Mouse (Mus musculus): ENCODE results near the gene Lysmd3.
"Not testable (repeated sequence)": the region's sequence is repeated elsewhere in the genome, so short reads cannot be mapped to it uniquely, and the experiment has no call there.

Lysmd3 gene

DNA sequence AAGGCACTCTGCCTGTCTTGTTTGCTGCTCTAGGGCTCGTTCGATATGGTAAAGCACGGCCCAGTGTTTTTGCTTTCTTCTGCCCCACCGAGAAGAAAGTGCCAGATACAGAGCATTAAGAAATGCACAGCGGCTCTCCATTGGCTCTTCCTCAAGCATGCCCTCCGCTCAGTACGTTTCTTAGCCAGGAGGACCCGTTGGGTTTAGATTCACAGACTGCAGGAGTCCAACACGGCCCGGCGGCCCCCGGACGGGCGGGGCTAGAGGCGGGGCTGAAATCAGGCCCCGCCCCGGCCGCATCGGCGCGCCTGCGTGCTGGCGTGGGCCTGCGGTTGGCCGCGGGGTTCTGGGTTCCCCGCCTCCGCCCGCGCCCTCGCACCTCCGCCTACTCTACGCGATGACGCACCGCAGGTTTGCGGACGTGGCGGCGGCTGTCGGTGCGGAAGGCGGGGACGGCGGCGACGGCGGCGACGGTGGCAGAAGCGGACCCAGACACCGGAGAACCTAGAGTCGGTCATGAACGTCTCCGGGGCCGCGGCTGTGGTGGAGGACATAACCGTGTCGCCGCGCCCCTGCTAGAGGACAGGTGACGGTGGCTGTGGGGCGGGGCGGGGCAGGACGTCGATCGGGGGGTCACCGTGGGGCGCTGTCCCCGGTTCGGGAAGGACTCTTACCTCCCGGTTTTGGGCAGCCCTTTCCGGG is at the start of gene Lysmd3:
Gene Lysmd3 (plus strand): TSS at position 313 of the 702 bp plus-strand sequence.
- peak; percentile 93 for DNase-seq (ENCODE audit: low spot score)

DNA sequence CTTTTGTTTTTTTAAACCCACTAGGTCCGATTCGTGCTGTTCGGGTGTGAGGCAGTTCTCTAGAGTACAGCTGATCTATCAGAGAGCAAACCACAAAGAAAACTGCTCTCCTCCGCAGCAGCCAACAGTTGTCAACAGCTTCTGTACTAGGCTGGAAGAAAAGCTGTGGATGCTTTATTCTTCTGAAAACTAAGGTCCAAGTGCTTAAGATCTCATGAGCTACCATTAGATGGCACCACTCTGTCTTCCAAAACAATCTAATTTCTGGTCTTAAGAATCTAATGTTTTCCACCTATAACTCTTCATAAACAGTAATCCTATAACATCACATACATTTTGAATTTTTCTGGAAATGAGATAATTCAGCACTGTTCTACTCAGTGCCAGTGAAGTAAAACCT is 47.1 kb upstream of the Lysmd3 start:
- DNase-seq (ENCODE audit: low spot score): no peak

DNA sequence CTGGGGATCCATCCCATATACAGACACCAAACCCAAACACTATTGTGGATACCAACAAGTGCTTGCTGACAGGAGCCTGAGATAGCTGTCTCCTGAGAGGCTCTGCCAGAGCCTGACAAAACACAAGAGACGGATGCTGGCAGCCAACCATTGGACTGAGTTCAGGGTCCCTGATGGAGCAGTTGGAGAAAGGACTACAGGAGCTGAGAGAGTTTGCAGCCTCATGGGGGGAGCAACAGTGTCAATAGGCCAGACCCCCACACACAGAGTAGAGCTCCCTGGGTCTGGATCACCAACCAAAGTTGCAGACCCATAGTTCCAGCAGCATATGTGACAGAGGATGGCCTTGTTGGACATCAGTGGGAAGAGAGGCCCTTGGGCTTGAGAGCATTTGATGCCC is 29.6 kb upstream of the Lysmd3 start:
- DNase-seq (ENCODE audit: low spot score): not testable (repeated sequence)

DNA sequence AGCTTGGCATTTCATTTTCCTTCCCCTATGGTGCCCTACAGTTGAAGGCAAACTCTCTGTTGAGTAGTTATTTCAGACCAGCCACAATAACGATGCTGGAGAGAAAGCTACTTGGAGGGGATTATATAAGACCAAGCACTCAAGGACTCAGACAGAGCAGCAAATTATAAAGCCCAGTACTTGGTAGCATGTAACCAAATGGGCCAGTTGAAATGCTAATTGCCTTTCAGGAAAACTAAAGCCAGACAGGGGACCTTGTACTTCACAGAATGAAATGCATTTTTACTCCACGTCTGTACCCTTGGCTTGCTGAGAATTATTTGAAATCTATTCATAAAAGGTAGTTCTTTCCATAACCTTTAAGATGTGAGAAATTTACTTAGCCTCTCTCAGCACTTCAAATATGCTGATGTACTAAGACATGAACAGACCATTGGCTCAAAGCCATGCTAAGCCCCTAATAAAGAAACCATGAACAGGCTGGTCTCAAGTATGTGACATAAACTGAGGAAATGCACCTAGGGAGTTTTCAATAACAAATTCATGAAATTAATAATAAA is 28.8 kb upstream of the Lysmd3 start:
- no peak for DNase-seq (ENCODE audit: low spot score)

DNA sequence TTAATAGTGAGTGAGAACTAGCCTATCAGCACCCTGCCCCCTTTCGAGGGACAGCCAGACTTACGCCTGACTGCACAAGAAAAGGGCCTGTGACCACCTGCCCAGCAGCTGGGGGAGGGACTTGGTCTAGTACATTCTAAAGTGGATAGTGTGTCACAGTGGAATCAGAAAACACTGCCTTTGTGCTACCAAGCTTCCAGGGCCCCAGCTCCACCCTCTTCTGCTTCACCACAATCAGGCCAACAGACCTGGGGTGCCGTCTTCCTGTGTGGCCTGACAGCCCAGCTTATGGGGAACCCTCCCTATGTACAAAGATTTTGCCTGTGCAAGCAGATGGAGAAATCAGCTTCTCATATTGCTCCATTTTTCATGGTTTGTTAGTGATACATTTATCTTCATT is 28.1 kb upstream of the Lysmd3 start:
- no peak for DNase-seq (ENCODE audit: low spot score)

DNA sequence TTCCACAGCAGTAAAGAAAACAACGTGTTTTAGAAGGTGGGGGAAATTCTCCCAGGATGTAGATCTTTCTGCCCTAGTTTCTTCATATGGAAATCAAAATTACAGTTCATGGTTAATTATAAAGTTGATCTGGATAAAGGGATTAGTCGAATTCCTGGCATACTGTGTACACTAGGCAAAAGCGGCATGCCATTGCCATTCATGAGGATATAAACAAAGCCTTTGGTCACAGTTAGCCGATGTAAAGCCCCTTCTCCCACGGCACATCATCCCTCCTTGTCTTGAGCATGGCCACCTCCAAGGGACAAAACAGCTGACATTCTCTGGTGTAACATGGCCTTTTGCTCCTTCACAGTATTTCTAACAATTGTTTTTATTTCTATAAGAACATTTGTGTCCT is 26.9 kb upstream of the Lysmd3 start:
- no peak for DNase-seq (ENCODE audit: low spot score)

DNA sequence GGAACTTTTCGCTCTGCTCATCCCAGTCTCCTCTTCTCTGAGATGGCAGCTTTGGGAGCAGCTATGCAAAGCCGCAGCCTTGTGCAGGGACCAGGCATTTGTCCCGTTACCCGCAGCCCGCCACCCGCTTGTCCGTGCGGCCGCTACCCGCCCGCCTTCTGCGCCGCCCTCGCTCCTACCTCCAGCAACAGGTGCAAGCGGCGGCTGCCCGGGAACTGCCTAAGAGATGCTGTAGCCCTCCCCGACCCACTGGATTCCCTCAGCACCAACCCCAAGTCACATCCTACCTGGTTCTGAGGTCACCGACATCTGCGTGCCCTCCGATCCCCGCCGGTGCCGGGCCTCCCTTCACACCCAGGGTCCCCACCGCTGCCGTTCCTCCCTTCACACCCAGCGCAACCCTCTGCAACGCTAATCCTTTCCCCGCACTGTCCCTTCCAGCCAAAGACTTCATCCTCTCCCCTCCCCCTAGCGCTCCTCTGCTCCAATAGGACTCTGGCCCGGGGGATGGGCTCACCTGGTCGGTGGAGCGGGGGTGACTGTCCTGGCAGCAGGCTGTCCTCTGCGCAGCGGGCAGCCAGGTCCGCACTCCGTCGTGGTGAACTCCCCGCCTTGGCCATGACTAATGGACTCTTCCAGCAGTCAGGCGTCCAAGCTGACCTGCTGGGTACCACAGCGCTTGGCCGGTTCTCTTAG is 24.6 kb upstream of the Lysmd3 start, which contains the start of gene Adgrv1:
Gene Adgrv1 (minus strand): TSS at position 435 of the 696 bp plus-strand sequence.
- DNase-seq (ENCODE audit: low spot score): peak; percentile 82

DNA sequence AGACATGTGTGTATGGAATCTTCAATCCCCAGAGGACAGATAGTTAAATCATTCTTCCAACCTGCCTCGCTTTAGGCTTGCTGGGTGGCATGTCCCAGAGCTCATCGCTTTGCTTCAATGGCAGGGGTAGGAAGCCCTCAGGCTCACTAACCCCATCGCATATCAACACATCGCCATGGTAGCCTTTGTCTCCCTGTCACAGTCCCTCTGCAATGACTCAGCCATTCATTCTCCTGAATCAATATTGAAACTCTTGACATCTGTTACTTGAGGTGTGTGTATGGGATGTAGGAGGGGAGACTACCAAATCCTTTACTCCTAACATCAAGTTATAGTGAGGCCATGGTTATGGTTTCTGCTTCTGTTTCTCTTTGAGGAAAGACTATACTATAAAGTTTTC is 17.8 kb upstream of the Lysmd3 start:
- no peak for DNase-seq (ENCODE audit: low spot score)

DNA sequence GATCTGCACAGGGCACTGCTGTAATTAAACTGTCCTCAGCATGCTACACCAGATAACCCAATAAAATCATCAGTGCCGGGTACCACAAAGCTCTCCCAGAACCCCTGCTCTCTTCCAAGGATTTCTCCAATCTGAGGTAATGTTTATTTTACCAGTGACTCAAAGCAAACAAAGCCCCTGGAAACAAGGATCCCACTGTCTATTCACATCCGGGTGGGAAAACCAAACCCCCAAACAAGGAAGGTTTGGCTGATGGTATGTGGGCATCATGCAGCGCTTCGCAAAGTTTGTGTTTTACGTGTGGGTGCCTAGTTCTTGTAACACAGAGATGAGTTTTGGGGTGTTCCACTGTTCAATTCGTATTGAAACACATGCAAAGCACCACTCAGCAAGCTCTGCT is 16.6 kb upstream of the Lysmd3 start:
- no peak for DNase-seq (ENCODE audit: low spot score)

DNA sequence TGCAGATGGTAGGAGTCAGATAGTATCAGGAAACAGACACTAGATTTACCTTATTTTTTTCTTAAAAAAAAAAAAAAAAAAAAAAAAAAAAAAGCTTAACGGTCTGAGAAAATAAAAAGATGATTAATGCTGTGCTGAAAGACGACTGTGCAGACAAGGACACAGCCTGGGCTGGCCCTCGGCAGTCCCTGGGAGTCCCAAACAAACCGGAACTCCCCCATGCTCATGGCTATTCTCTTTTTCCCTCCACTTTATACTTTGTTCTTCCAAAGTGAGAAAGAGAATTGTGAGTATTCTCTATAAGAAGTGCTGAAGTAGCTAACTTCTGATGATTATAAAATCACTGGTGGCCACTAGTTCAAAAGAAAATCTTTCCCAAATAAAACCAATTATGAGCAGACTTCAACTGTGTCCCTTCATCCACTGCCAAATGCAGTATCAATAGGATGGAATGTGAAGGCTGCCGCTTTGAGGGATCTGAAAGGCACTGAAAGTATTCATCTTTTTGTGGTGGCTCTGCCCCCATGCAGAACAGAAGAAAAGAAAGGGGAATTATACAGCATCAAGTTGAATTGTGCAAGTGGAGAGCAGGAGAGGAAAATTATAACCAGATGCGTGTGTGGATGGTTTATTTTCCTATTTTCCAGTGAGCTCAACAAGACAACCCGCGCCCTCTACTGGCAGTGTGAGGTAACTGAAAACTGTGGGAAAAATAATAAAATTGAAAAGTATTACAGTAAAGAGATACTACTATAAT is 16.0 kb upstream of the Lysmd3 start:
- DNase-seq (ENCODE audit: low spot score): peak; percentile 22

DNA sequence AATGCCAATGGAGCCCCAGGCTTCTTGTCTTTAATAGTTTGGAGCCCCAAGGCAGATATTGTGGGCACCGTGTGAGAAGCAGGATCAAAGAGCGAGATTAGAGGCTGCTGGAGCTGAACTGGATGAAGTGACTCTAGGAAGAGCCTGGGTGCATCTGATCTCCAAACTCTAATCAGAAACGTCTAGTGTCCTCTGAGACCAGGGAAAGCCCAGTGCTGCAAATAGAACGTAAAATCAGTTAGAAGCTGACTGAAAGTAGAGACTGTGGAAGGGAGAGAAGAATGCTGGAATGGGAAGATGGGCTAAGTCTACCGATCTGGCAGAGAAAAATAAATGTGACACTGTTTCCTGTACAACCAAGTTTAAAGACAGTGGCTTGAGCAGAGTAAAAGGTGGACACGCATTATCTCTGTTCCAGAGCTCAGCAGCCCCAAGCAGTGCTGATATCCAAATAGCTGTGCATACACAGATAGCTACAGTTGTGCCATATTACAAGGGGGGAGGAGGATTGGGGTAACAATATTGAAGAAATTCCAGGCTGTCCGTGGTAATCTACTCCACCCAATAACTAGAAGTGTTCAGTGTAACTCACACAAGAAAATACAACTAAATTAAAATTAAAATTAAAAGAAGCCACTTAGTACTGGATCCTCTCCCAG is 14.8 kb upstream of the Lysmd3 start:
- no peak for DNase-seq (ENCODE audit: low spot score)

DNA sequence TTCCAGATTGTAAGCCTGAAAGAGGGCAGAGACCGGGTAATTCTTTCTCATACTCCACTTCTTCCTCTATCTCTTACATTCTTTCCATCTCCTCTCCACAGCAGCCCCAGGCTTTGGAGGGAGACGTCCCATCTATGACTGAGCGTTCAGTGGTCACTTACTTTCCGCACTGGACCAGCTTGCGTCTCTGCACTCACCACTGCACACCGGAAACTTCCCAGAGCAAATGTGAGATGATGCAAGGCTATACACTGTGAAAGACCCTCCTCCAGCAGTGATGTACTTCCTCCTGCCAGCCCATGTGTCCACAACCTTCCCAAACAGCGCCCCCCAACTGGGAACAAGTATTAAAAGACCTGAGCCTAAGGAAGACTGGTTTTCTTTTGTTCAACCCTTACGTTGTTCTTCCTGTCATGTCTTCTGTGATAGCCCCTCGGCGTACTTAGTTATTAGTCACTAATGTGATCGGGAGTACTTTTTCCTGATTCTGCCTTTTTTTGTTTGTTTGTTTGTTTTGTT is 13.4 kb upstream of the Lysmd3 start:
- DNase-seq (ENCODE audit: low spot score): no peak

DNA sequence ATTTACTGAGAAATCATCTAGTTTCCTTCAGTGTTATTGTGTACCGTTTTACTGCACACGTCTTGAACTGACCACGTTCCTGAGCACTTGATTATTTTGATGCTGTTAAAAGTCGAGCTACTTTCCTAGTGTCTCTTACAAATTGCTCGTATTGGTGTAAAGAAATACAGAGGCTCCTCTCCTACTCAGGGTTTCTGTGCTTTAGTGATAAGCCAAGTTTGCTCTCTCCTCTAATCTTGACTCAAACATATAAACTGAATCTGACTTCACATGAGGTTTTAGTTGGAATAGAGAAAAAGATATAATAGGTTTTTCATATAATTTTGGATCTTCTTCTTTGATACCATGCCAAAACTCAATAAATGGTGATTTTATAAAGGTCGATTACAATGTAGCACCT is 11.1 kb upstream of the Lysmd3 start:
- DNase-seq (ENCODE audit: low spot score): no peak

DNA sequence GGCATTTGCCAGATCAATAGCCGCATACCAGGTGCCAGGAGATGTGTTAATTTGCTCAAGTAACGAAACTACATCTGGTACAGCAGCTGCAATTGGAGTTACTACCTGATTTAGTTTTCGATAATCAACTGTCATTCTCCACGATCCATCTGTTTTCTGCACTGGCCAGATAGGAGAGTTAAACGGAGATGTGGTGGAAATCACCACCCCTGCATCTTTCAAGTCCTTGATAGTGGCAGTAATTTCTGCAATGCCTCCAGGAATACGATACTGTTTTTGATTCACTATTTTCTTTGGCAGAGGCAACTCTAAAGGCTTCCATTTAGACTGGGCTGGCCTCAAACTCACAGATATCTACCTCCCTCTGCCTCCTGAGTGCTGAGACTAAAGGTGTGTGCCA is 7.1 kb upstream of the Lysmd3 start:
- DNase-seq (ENCODE audit: low spot score): not testable (repeated sequence)

DNA sequence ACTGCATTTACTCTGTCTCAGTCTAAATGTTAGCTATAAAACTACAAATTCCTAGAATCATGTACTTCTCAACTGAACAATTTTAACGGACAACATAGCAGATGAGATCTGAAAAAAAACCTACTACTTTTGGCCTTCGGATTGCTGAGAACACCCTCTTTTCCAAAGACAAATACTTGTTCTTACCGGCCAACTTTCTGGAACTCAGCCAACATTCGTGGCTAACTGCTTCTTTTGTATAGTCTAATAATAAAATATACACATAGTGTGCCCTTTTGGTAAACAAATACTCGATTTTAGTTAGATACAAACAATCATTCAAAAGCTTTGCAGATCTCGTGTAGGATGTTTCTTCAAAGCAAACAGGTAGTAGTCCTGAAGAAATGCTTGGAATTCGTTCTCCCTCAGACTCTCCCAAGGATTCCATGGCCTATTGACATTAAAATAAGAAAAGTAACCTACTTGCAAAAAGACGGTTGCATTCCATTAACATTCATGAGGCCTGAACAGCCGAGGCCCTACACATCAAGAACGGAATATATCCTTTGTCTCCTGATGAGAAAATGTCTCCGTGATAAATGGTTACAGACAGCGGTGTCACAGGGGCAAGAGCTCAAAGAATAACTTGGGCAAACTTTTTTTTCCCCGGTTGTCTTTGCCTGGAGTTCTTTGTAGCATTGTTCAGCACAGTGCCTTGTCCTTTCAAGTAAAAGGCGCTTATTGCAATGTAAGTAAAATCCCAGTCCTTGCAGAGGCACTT is 1.2 kb upstream of the Lysmd3 start:
- no peak for DNase-seq (ENCODE audit: low spot score)

DNA sequence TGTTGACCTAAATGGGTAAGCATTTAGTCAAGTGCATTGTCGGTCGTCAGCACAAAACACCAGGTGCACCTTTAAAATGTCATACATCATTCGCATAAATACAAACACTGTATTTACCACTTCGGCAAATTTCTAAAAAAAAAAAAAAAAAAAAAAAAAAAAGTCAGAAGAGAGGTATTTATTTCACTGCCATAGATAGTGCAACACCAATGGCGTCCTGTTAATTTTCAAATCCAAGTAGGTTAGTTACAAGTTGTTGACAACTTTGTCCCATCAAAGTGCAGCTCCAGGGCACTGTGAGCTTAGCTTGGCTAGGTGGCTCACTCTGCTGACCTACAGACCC is 484 bp upstream of the Lysmd3 start:
- no peak for DNase-seq (ENCODE audit: low spot score)

DNA sequence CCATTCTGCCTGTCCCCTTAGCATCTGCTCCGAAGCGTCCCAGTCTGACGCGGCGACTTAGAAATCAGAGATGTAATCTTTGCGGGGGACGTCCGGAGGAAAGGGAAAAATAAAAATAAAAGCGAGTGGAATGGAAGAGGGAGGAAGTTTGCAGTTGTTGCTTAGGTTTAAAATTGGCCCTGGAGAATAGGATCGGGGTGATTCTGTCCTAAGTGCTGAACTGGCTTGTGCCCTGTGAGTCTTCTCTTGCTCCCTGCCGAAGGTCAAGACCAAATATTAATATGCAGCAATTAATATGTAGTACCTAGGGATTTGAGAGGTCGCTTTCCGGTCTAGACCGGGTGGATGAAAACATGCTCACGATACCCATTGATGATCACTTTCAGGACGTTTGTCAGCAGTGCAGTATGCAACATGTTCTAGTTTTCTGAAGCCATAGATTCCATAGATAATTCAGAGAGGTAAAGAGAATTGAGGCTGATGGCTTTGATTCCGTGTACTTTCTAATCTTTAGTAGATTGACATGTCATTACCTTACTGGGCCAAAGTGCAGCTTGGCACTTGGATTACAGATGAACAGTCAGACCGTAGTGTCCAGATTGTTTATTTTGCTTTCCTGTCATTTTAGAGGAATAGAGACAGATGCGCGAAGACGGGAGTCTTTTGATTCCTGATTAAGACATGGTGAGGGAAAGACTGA is 740 bp downstream of the Lysmd3 start:
- DNase-seq (ENCODE audit: low spot score): no peak

DNA sequence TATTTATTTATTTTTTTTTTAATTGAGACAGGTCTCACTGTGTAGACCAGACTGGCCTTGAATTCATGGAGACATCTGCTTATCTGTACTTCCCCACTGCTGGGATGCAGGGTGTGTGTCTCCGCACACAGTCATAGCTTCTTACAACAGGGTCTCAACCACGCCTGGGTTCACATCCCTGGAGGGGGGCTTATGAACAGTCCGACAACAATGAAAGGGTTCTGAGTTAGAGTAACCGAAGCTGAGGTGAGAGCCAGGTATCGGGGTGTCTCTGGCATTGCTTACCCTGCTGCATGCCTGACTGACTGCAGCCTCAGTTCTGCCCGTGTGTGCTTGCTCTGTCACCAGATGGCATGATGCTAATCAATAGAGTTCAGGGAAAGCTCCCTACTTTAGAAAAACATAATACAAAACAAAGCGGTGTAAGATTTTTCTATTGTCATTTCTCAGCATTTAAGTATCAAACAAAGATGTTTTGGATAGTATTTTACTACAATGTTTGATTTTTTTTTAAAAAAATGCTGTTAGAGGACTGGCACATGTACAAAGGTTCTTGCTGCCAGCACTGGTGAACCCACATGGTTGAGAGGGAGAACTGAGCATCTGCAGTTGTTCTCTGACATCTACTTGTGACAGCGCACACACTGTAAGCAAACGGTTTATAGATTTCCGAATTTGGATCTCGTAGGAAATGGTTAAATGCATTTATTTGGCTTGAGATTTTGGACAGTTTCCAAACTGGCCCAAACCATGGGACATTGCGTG is 6.3 kb downstream of the Lysmd3 start:
- no peak for DNase-seq (ENCODE audit: low spot score)

DNA sequence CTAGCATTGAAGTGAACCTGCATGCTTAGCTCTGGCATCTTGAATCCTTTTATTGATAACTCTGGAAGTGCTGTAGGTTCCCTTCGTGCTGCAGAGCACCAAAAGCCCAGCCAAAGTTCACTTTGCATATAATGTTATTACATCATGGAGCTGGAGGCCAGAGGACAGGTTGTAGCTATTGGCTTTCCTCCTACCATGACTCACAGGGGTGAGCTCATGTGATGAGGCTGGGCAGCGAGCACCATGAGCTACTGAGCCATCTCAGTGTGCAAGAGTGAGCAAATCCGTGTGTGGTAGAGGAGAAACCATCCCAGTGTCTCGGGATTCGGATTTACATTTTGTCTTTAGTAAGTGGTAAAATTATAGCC is 6.9 kb downstream of the Lysmd3 start:
- DNase-seq (ENCODE audit: low spot score): no peak

DNA sequence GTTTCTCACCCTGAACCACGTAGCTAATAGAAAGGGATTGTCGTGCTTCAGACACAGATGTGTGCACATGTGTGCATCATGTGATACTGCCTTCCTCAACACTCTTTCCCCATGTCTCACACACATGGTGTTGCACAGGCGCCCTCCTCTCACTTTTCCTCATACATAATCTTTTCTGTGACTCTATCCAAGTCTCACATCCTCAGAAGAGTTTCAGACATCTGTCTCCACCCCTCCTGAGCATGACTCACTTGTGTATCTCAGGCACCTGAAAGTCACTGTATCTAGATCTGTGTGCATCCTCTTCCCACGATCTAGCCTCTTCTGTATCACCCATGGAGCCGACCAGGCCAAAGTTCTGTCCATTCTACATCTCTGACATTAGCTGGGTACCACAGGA is 10.2 kb downstream of the Lysmd3 start:
- no peak for DNase-seq (ENCODE audit: low spot score)

Measured in ovary, postnatal 36 days (tissue).